Mouse (Mus musculus): ENCODE results near the gene Pigv. TPM values are rescaled to one million over a fixed set of nuclear protein-coding genes. Genes with fewer than 3 reads are reported as not detected.

Gene Pigv
- polyA plus RNA-seq, 1 experiment = 14.5 TPM

GRCm38 (mm10) chr4:133619473-133620136 is 52.8 kb downstream of the Pigv start:
- no peak for TF ChIP-seq POLR2A (IDR thresholded peaks at IDR 0.05; ENCODE audit: low read depth, low read length)
- TF ChIP-seq CTCF (IDR thresholded peaks at IDR 0.05; ENCODE audit: extremely low read depth, insufficient read depth, insufficient read length, insufficient replicate concordance) = no peak
- H3K27me3 ChIP-seq (ENCODE audit: control insufficient read depth, insufficient read depth, low read length) = no peaks in the 10 kb centered on the region
- 30% methylated on average over 4 of the region's 4 CpGs for WGBS
- H3K36me3 ChIP-seq (ENCODE audit: control insufficient read depth, insufficient read depth, low read length) = peaks cover 13% of the 10 kb centered on the region
- H3K4me1 ChIP-seq (ENCODE audit: control insufficient read depth, insufficient read depth, insufficient read length) = peaks cover 39% of the 10 kb centered on the region; the same call in 1 of the 2 replicates
- H3K27ac ChIP-seq (ENCODE audit: insufficient read depth, low read length) = peak overlapping the region; percentile 90
- no peak overlapping the region for H3K4me3 ChIP-seq (ENCODE audit: extremely low read depth, insufficient read depth, insufficient read length)
- DNase-seq (ENCODE audit: low read depth in 1 of 2, low spot score in 2 of 2) = peak in 1 of 2 experiments; percentile 52

- no peak for TF ChIP-seq CTCF (IDR thresholded peaks at IDR 0.05; ENCODE audit: extremely low read depth, insufficient read depth, insufficient read length, insufficient replicate concordance)
- no peak for TF ChIP-seq POLR2A (IDR thresholded peaks at IDR 0.05; ENCODE audit: low read depth, low read length)
- H3K4me1 ChIP-seq (ENCODE audit: control insufficient read depth, insufficient read depth, insufficient read length) = peaks cover 30% of the 10 kb centered on the region; the same call in 1 of the 2 replicates
- WGBS = 64% methylated on average over 11 of the region's 11 CpGs
- DNase-seq (ENCODE audit: low read depth in 1 of 2, low spot score in 2 of 2) = no peak
- no peaks in the 10 kb centered on the region for H3K27me3 ChIP-seq (ENCODE audit: control insufficient read depth, insufficient read depth, low read length)
- no peak overlapping the region for H3K4me3 ChIP-seq (ENCODE audit: extremely low read depth, insufficient read depth, insufficient read length)
- no peak overlapping the region for H3K27ac ChIP-seq (ENCODE audit: insufficient read depth, low read length)
- H3K36me3 ChIP-seq (ENCODE audit: control insufficient read depth, insufficient read depth, low read length) = peaks cover 22% of the 10 kb centered on the region
Observed at GRCm38 (mm10) chr4:133617936-133618335, 54.5 kb downstream of the Pigv start.

- Histone ChIP-seq H3K36me3 (ENCODE audit: control insufficient read depth, insufficient read depth, low read length) (peaks cover 33% of the 10 kb centered on the region), H3K4me1 (ENCODE audit: control insufficient read depth, insufficient read depth, insufficient read length) (peaks cover 22% of the 10 kb centered on the region; the same call in 1 of the 2 replicates), H3K27me3 (ENCODE audit: control insufficient read depth, insufficient read depth, low read length) (no peaks in the 10 kb centered on the region), H3K27ac (ENCODE audit: insufficient read depth, low read length) (no peak overlapping the region), H3K4me3 (ENCODE audit: extremely low read depth, insufficient read depth, insufficient read length) (no peak overlapping the region)
- DNase-seq (ENCODE audit: low read depth in 1 of 2, low spot score in 2 of 2) = no peak
- WGBS = 84% methylated on average over 10 of the region's 10 CpGs
- TF ChIP-seq POLR2A (IDR thresholded peaks at IDR 0.05; ENCODE audit: low read depth, low read length) = no peak
- no peak for TF ChIP-seq CTCF (IDR thresholded peaks at IDR 0.05; ENCODE audit: extremely low read depth, insufficient read depth, insufficient read length, insufficient replicate concordance)
Observed at GRCm38 (mm10) chr4:133615416-133615815, 57.0 kb downstream of the Pigv start.

GRCm38 (mm10) chr4:133614274-133614761 is 58.1 kb downstream of the Pigv start:
- no peak for TF ChIP-seq CTCF (IDR thresholded peaks at IDR 0.05; ENCODE audit: extremely low read depth, insufficient read depth, insufficient read length, insufficient replicate concordance)
- no peak for TF ChIP-seq POLR2A (IDR thresholded peaks at IDR 0.05; ENCODE audit: low read depth, low read length)
- Histone ChIP-seq H3K36me3 (ENCODE audit: control insufficient read depth, insufficient read depth, low read length) (peaks cover 33% of the 10 kb centered on the region), H3K4me3 (ENCODE audit: extremely low read depth, insufficient read depth, insufficient read length) (no peak overlapping the region), H3K4me1 (ENCODE audit: control insufficient read depth, insufficient read depth, insufficient read length) (peaks cover 18% of the 10 kb centered on the region; the same call in 1 of the 2 replicates), H3K27me3 (ENCODE audit: control insufficient read depth, insufficient read depth, low read length) (no peaks in the 10 kb centered on the region), H3K27ac (ENCODE audit: insufficient read depth, low read length) (no peak overlapping the region)
- peak in 1 of 2 experiments; percentile 55 for DNase-seq (ENCODE audit: low read depth in 1 of 2, low spot score in 2 of 2)
- 70% methylated on average over 8 of the region's 8 CpGs for WGBS

DNA sequence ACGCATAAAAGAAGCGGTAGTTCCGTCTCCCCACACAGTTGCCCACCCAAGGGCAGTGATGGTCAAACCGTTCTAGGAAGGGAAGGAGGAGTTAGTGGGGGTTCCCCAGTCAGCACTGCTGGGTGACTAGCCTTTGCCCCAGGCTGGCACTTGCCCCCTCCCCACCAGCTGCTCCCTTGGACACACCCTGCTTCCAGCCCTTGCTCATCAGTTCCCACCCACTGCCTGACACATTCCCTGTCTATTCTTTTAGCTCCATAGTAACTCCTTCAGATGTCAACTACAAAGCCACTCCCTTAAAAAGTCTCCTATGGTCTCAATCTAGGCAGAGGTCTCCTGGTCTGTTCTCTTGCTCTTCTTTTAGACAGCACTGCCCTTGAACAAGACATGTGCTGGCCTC is 58.6 kb downstream of the Pigv start:
- Histone ChIP-seq H3K4me3 (ENCODE audit: extremely low read depth, insufficient read depth, insufficient read length) (no peak overlapping the region), H3K27me3 (ENCODE audit: control insufficient read depth, insufficient read depth, low read length) (no peaks in the 10 kb centered on the region), H3K27ac (ENCODE audit: insufficient read depth, low read length) (no peak overlapping the region), H3K36me3 (ENCODE audit: control insufficient read depth, insufficient read depth, low read length) (peaks cover 33% of the 10 kb centered on the region), H3K4me1 (ENCODE audit: control insufficient read depth, insufficient read depth, insufficient read length) (peaks cover 18% of the 10 kb centered on the region; the same call in 1 of the 2 replicates)
- no peak for DNase-seq (ENCODE audit: low read depth in 1 of 2, low spot score in 2 of 2)
- WGBS = 86% methylated on average over 4 of the region's 4 CpGs
- TF ChIP-seq CTCF (IDR thresholded peaks at IDR 0.05; ENCODE audit: extremely low read depth, insufficient read depth, insufficient read length, insufficient replicate concordance) (no peak), POLR2A (IDR thresholded peaks at IDR 0.05; ENCODE audit: low read depth, low read length) (no peak)

GRCm38 (mm10) chr4:133613026-133613425 is 59.4 kb downstream of the Pigv start:
- TF ChIP-seq CTCF (IDR thresholded peaks at IDR 0.05; ENCODE audit: extremely low read depth, insufficient read depth, insufficient read length, insufficient replicate concordance) = no peak
- no peak for DNase-seq (ENCODE audit: low read depth in 1 of 2, low spot score in 2 of 2)
- peaks cover 18% of the 10 kb centered on the region; the same call in 1 of the 2 replicates for H3K4me1 ChIP-seq (ENCODE audit: control insufficient read depth, insufficient read depth, insufficient read length)
- peaks cover 38% of the 10 kb centered on the region for H3K36me3 ChIP-seq (ENCODE audit: control insufficient read depth, insufficient read depth, low read length)
- no peak overlapping the region for H3K27ac ChIP-seq (ENCODE audit: insufficient read depth, low read length)
- H3K4me3 ChIP-seq (ENCODE audit: extremely low read depth, insufficient read depth, insufficient read length) = no peak overlapping the region
- 94% methylated on average over 8 of the region's 8 CpGs for WGBS
- H3K27me3 ChIP-seq (ENCODE audit: control insufficient read depth, insufficient read depth, low read length) = no peaks in the 10 kb centered on the region

DNA sequence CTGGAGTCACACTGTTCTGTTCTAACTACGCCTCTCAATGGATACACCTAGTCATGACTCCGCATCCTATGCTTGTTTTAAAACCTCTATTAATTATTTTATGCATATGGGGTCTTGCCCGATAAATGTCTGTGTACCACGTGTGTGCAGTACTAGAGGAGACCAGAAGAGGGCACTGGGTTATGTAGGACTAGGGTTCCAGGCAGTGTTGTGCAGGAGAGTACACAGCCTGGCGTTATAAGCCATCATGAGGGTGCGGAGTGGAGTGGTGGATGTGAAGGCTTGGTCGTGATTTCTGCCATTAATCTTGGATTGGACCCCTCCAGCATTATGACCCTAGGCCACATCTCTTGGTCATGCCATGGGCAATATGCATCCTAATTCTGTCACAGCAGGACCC is 60.0 kb downstream of the Pigv start:
- Histone ChIP-seq H3K4me3 (ENCODE audit: extremely low read depth, insufficient read depth, insufficient read length) (no peak overlapping the region), H3K27ac (ENCODE audit: insufficient read depth, low read length) (no peak overlapping the region), H3K36me3 (ENCODE audit: control insufficient read depth, insufficient read depth, low read length) (peaks cover 36% of the 10 kb centered on the region), H3K4me1 (ENCODE audit: control insufficient read depth, insufficient read depth, insufficient read length) (peaks cover 18% of the 10 kb centered on the region; the same call in 1 of the 2 replicates), H3K27me3 (ENCODE audit: control insufficient read depth, insufficient read depth, low read length) (no peaks in the 10 kb centered on the region)
- TF ChIP-seq POLR2A (IDR thresholded peaks at IDR 0.05; ENCODE audit: low read depth, low read length) = no peak
- TF ChIP-seq CTCF (IDR thresholded peaks at IDR 0.05; ENCODE audit: extremely low read depth, insufficient read depth, insufficient read length, insufficient replicate concordance) = no peak
- DNase-seq (ENCODE audit: low read depth in 1 of 2, low spot score in 2 of 2) = no peak
- 98% methylated on average over 7 of the region's 7 CpGs for WGBS

Measured in spleen, adult 2 months (tissue).